Mouse (Mus musculus) ES-E14 (cell line): Measurements from ENCODE around the gene Kcnt2. TPM values are rescaled to one million over a fixed set of nuclear protein-coding genes. Genes with fewer than 3 reads are reported as not detected.
A peak's percentile ranks its signal among the peaks of the same experiment; 100 is the strongest.

Source experiments
- DNase-seq: peaks from one replicate; pipeline ENCODE4 v3.0.0-alpha.2; 2013; ENCODE audit warnings: low read depth, low spot score
- H3K27ac ChIP-seq: 2 replicates; pipeline ENCODE4 v1.5.1; 2012; ENCODE audit warnings: low read depth, mild to moderate bottlenecking, low read length, moderate library complexity, mixed read lengths; ENCODE audit not compliant: poor library complexity, insufficient read depth, severe bottlenecking
- H3K36me3 ChIP-seq: 2 replicates; pipeline ENCODE4 v1.6.1; 2012; ENCODE audit warnings: mild to moderate bottlenecking, low read length, moderate library complexity, mixed read lengths; ENCODE audit not compliant: control insufficient read depth, poor library complexity, insufficient read depth, severe bottlenecking
- H3K4me1 ChIP-seq, 2 experiments: fragments of 150-350 bp in 1 of 2; sonication (generic) in 1 of 2; 2 replicates each; pipeline ENCODE4 v1.6.1; 2012; ENCODE audit warnings: low read length in 2 of 2, mild to moderate bottlenecking in 1 of 2, mixed read lengths in 1 of 2; ENCODE audit not compliant: control insufficient read depth in 2 of 2, insufficient read depth in 2 of 2, poor library complexity in 1 of 2
- H3K4me3 ChIP-seq, 2 experiments: fragments of 150-350 bp in 1 of 2; sonication (generic) in 1 of 2; 2 replicates each; pipeline ENCODE4 v1.5.1; 2012; ENCODE audit warnings: low read length in 2 of 2, low read depth in 1 of 2, mild to moderate bottlenecking in 1 of 2, mixed read lengths in 1 of 2; ENCODE audit not compliant: insufficient read depth in 1 of 2, poor library complexity in 1 of 2, severe bottlenecking in 1 of 2
- H3K9ac ChIP-seq: 2 replicates; pipeline ENCODE4 v1.6.1; 2012; ENCODE audit warnings: low read depth, mild to moderate bottlenecking, low read length, mixed read lengths; ENCODE audit not compliant: poor library complexity, insufficient read depth, severe bottlenecking
- H3K9me3 ChIP-seq: fragments of 150-350 bp; sonication (generic); 2 replicates; pipeline ENCODE4 v1.6.1; 2012; ENCODE audit warnings: low read depth, mild to moderate bottlenecking, low read length; ENCODE audit not compliant: control insufficient read depth, insufficient read depth
- CHD2 ChIP-seq: IDR thresholded peaks from 2 replicates; pipeline ENCODE4 v1.6.1; 2014; ENCODE audit warnings: mild to moderate bottlenecking, low read depth, low read length, inconsistent platforms
- HCFC1 ChIP-seq: IDR thresholded peaks from 2 replicates; pipeline ENCODE4 v1.6.1; 2012; ENCODE audit warnings: low read length, inconsistent platforms, borderline replicate concordance; ENCODE audit not compliant: insufficient read depth
- MAFK ChIP-seq: IDR thresholded peaks from 2 replicates; pipeline ENCODE4 v1.6.1; 2014; ENCODE audit warnings: mild to moderate bottlenecking, low read depth, low read length, inconsistent platforms; ENCODE audit not compliant: insufficient read depth
- ZC3H11A ChIP-seq: IDR thresholded peaks from 2 replicates; pipeline ENCODE4 v1.6.1; 2012; ENCODE audit warnings: low read depth, mild to moderate bottlenecking, inconsistent platforms, low read length, borderline replicate concordance
- ZNF384 ChIP-seq: IDR thresholded peaks from 2 replicates; pipeline ENCODE4 v1.6.1; 2012; ENCODE audit warnings: low read depth, low read length, inconsistent platforms
- in situ Hi-C, 2 experiments: fragments of 600-800 bp; cut with MboI; formaldehyde crosslinking; loops; one replicate each; pipeline ENCODE4 v1.15.1; 2025; ENCODE audit warnings: low sequenced_read_pairs in 2 of 2, inconsistent platforms in 1 of 2; ENCODE audit not compliant: unreplicated experiment in 2 of 2
- total RNA-seq: library from RNA; depleted of rRNA; stranded (reverse); fragments of 300-350 nt; gene quantifications from 2 replicates; pipeline ENCODE4 v1.2.3, GENCODE M21; 2012; rRNA removed

Kcnt2 gene
- total RNA-seq, 1 experiment, result 1.2 TPM

- H3K9me3 ChIP-seq, result no peaks in the 10 kb centered on the region; the same call in 1 of the 2 replicates
- H3K4me1 ChIP-seq, result no peaks in the 10 kb centered on the region; a peak in 1 of 4 replicates
- no peaks in the 10 kb centered on the region for H3K36me3 ChIP-seq
- no peak overlapping the region for H3K9ac ChIP-seq
- no peak overlapping the region for H3K27ac ChIP-seq
- TF ChIP-seq HCFC1, result no peak
- TF ChIP-seq ZNF384, result no peak
- TF ChIP-seq MAFK, result no peak
- TF ChIP-seq CHD2, result no peak
- no peak for TF ChIP-seq ZC3H11A
- H3K4me3 ChIP-seq, result no peak overlapping the region
- no peak for DNase-seq
- in situ Hi-C loops, result loop anchor here (25.0 kb wide), 1 partner anchor 499 kb away; no protein-coding TSS in a partner anchor
These were observed 414.9 kb downstream of the Kcnt2 start for GRCm38 (mm10) chr1:140660751-140661403.

GRCm38 (mm10) chr1:140661404-140661787, 415.4 kb downstream of the Kcnt2 start:
- Histone ChIP-seq H3K9me3 (no peaks in the 10 kb centered on the region; the same call in 1 of the 2 replicates), H3K36me3 (no peaks in the 10 kb centered on the region), H3K4me1 (no peaks in the 10 kb centered on the region; a peak in 1 of 4 replicates), H3K4me3 (no peak overlapping the region), H3K9ac (no peak overlapping the region), H3K27ac (no peak overlapping the region)
- peak; percentile 7 for DNase-seq
- in situ Hi-C loops, result loop anchor here (25.0 kb wide), 1 partner anchor 499 kb away; no protein-coding TSS in a partner anchor
- TF ChIP-seq ZC3H11A (peak; percentile 62), ZNF384 (no peak), HCFC1 (no peak), MAFK (no peak)

Other genes with a start within 250 kb of the Kcnt2 start
- gene Cfh, start 62.4 kb upstream of the Kcnt2 start, total RNA-seq, result 0.21 and 0.22 TPM in 2 replicates